Mouse (Mus musculus) C2C12 (cell line): ENCODE results near the gene Frrs1. TPM values are rescaled to one million over a fixed set of nuclear protein-coding genes. Genes with fewer than 3 reads are reported as not detected.

Source experiments
- H3K27me3 ChIP-seq: one replicate; pipeline ENCODE4 v1.6.1; 2011; ENCODE audit not compliant: control insufficient read depth, insufficient read depth, insufficient read length
- H3K36me3 ChIP-seq: one replicate; pipeline ENCODE4 v1.6.1; 2011; ENCODE audit not compliant: control insufficient read depth, insufficient read depth
- H3K4me3 ChIP-seq: one replicate; pipeline ENCODE4 v1.5.1; 2011; ENCODE audit warnings: mild to moderate bottlenecking, control low read depth; ENCODE audit not compliant: poor library complexity, insufficient read depth, severe bottlenecking
- H3K79me2 ChIP-seq: one replicate; pipeline ENCODE4 v1.6.1; 2011; ENCODE audit not compliant: control insufficient read depth, insufficient read depth
- H3K79me3 ChIP-seq: one replicate; pipeline ENCODE4 v1.6.1; 2011; ENCODE audit warnings: low read depth, control low read depth
- H3ac ChIP-seq: one replicate; pipeline ENCODE3; 2011; ENCODE audit warnings: low read depth; ENCODE audit not compliant: control insufficient read depth, insufficient read length
- CEBPB ChIP-seq: IDR thresholded peaks from one replicate; pipeline ENCODE4 v1.6.1; 2011; ENCODE audit warnings: low read depth, mild to moderate bottlenecking, control low read depth, moderate library complexity
- CTCF ChIP-seq: IDR thresholded peaks from one replicate; pipeline ENCODE4 v1.5.1; 2011; ENCODE audit not compliant: control insufficient read depth, insufficient read depth, insufficient read length
- FOSL1 ChIP-seq: IDR thresholded peaks from one replicate; pipeline ENCODE4 v1.8.0; 2011; ENCODE audit warnings: mild to moderate bottlenecking, low read length; ENCODE audit not compliant: poor library complexity, insufficient read depth, severe bottlenecking
- MAX ChIP-seq: IDR thresholded peaks from one replicate; pipeline ENCODE4 v1.6.1; 2011; ENCODE audit warnings: mild to moderate bottlenecking, control low read depth
- MYOD1 ChIP-seq: IDR thresholded peaks from one replicate; pipeline ENCODE4 v1.6.1; 2011; ENCODE audit warnings: low read depth; ENCODE audit not compliant: control insufficient read depth, insufficient read length
- MYOG ChIP-seq: IDR thresholded peaks from one replicate; pipeline ENCODE4 v1.6.1; 2011; ENCODE audit not compliant: control insufficient read depth, insufficient read length; ENCODE audit errors: extremely low read depth
- USF1 ChIP-seq: IDR thresholded peaks from one replicate; pipeline ENCODE4 v1.6.1; 2011; ENCODE audit warnings: low read depth, mild to moderate bottlenecking, control low read depth, moderate library complexity
- polyA plus RNA-seq: library from polyadenylated mRNA; unstranded; fragments of >200 nt; fragmentation: generic; extraction: Trizol; gene quantifications from one replicate; pipeline ENCODE4 v1.2.1, GENCODE M21; 2012; ENCODE audit warnings: missing spikeins

The Frrs1 gene
- polyA plus RNA-seq, 1 experiment: 13.1 TPM

DNA sequence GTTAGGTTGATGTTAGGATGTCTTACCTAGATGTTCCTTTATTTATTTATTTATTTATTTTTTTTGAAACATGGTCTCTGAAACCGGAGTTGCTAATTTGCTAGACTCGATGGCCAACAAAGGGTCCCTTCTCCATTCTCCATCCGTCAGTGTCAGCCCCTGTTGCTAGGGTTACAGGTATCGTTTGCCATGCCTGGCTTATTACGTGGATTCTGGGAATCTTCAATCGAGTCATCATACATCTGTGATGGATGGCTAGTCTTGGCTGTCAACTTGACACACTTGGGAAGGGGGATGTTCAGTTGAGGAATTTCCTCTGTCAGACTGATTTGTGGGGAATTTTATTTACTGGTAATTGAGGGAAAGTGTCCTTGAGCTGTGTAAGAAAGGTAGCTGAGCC lies 83.5 kb downstream of the Frrs1 start:
- H3K79me3 ChIP-seq: no peaks in the 10 kb centered on the region
- H3K36me3 ChIP-seq: no peaks in the 10 kb centered on the region
- TF ChIP-seq MYOD1 (no peak), CTCF (no peak), FOSL1 (no peak), CEBPB (no peak), USF1 (no peak), MYOG (no peak), MAX (no peak)
- H3K4me3 ChIP-seq: no peak overlapping the region
- H3ac ChIP-seq: no peak overlapping the region
- no peaks in the 10 kb centered on the region for H3K79me2 ChIP-seq
- H3K27me3 ChIP-seq: no peaks in the 10 kb centered on the region

DNA sequence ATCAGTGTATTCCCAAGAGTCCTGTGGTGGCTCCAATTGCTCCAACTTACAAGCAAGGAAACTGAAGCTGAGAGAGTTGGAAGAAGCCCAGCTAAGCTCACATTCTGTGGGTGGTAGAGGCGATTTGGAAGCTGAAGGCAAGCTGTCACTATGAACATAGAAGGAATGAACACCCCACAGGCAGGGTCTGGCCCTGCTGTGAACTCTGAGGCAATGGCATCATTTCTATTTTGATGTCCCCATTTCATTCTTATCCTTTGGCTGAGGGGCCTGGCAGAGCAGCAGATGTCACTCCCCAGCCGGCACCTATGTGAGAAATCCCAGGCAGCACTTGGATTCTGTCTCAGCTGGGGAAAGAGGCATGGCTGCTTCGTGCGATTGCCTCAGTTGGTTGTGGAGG lies 84.2 kb downstream of the Frrs1 start:
- no peaks in the 10 kb centered on the region for H3K36me3 ChIP-seq
- no peaks in the 10 kb centered on the region for H3K79me3 ChIP-seq
- H3ac ChIP-seq: no peak overlapping the region
- no peaks in the 10 kb centered on the region for H3K27me3 ChIP-seq
- H3K79me2 ChIP-seq: no peaks in the 10 kb centered on the region
- TF ChIP-seq USF1 (no peak), FOSL1 (no peak), MYOD1 (no peak), MYOG (no peak), CEBPB (no peak), MAX (no peak), CTCF (no peak)
- H3K4me3 ChIP-seq: no peak overlapping the region

DNA sequence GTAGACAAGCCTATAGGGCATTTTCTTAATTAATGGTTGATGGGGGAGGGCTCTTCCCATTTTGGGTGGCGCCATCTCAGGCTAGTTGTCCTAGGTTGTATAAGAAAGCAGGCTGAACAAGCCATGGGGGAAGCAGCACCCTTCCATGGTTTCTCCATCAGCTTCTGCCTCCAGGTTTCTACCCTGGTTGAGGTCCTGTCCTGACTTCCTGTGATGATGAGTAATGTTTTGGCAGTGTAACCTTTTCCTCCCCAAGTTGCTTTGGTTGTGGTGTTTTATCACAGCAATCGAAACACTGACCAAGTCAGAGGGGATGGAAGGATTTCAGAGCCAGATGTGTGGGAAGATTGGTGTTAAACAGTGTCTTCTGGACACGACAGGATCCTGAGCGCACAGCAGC lies 87.2 kb downstream of the Frrs1 start:
- no peak for TF ChIP-seq CEBPB
- no peak for TF ChIP-seq MYOG
- no peak for TF ChIP-seq CTCF
- no peak for TF ChIP-seq USF1
- no peak for TF ChIP-seq FOSL1
- no peak for TF ChIP-seq MAX
- TF ChIP-seq MYOD1: no peak
- H3K79me3 ChIP-seq: no peaks in the 10 kb centered on the region
- no peak overlapping the region for H3ac ChIP-seq
- H3K36me3 ChIP-seq: no peaks in the 10 kb centered on the region
- H3K27me3 ChIP-seq: no peaks in the 10 kb centered on the region
- H3K79me2 ChIP-seq: no peaks in the 10 kb centered on the region
- H3K4me3 ChIP-seq: no peak overlapping the region

- H3K4me3 ChIP-seq: no peak overlapping the region
- peak; percentile 60 for TF ChIP-seq USF1
- no peak for TF ChIP-seq MYOD1
- peak; percentile 77 for TF ChIP-seq FOSL1
- peak; percentile 91 for TF ChIP-seq CEBPB
- no peak for TF ChIP-seq CTCF
- TF ChIP-seq MAX: no peak
- TF ChIP-seq MYOG: no peak
- H3K79me3 ChIP-seq: no peaks in the 10 kb centered on the region
- H3ac ChIP-seq: no peak overlapping the region
- no peaks in the 10 kb centered on the region for H3K27me3 ChIP-seq
- no peaks in the 10 kb centered on the region for H3K36me3 ChIP-seq
- no peaks in the 10 kb centered on the region for H3K79me2 ChIP-seq
These were observed 91.4 kb downstream of the Frrs1 start for GRCm38 (mm10) chr3:116950665-116951115.

GRCm38 (mm10) chr3:116951489-116951888 lies 92.2 kb downstream of the Frrs1 start:
- TF ChIP-seq CTCF: no peak
- H3K79me3 ChIP-seq: no peaks in the 10 kb centered on the region
- no peak overlapping the region for H3K4me3 ChIP-seq
- no peaks in the 10 kb centered on the region for H3K27me3 ChIP-seq
- H3K79me2 ChIP-seq: no peaks in the 10 kb centered on the region
- no peak overlapping the region for H3ac ChIP-seq
- no peaks in the 10 kb centered on the region for H3K36me3 ChIP-seq

GRCm38 (mm10) chr3:116952242-116952899 lies 93.1 kb downstream of the Frrs1 start:
- Histone ChIP-seq H3K4me3 (no peak overlapping the region), H3K27me3 (no peaks in the 10 kb centered on the region), H3K79me2 (no peaks in the 10 kb centered on the region), H3ac (no peak overlapping the region), H3K79me3 (no peaks in the 10 kb centered on the region), H3K36me3 (no peaks in the 10 kb centered on the region)
- no peak for TF ChIP-seq MYOD1
- TF ChIP-seq CTCF: no peak
- no peak for TF ChIP-seq CEBPB
- no peak for TF ChIP-seq MYOG
- TF ChIP-seq FOSL1: no peak
- TF ChIP-seq USF1: no peak
- TF ChIP-seq MAX: no peak
